Mouse (Mus musculus) stomach, postnatal 0 days (tissue): ENCODE results near the gene Tubgcp5.

ENCODE experiments used
- CTCF ChIP-seq: IDR thresholded peaks from 2 replicates; pipeline ENCODE4 v1.5.1; 2016; ENCODE audit warnings: antibody characterized with exemption, low read depth, mild to moderate bottlenecking, moderate library complexity
- EP300 ChIP-seq: optimal IDR thresholded peaks from 2 replicates; pipeline ENCODE3; 2016; ENCODE audit warnings: antibody characterized with exemption

DNA sequence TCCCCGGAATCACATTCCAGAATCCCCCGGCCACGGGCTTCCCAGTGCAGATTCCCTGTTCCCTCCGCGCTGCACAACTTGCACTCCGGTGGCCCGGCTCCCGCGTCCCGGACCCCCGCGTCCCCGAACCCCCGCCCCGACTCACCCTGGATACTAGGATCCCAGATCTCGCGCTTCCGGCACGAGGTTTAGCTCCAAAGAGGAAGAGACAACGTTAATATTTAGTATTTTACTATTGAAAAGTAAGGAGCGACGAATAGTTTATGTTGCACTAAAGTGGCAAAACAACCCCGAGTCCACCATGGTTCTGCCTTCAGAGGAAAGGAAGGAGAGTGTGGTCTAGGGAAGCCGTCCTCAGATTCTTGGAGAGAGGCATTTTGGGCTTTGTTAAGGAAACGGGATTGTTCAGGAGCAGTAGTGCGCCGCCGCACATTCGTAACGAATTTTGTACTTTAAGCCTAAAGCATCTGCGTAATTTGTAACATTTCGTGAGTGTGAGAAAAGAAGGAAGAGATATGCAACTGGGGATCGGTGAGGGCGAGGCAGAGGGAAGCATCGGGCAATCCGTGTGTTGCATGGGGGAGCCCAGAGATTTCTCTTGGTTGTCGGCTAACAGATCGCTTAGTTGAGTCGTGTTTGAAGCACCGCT, 48.7 kb downstream of the Tubgcp5 start:
- TF ChIP-seq CTCF (no peak), EP300 (no peak)
